ENCODE assay signal across 29 mouse cellular contexts in genomic region chr4:23844288-23844971, GRCm38 (mm10).
DNase-seq lines count a peak whose midpoint lies in the region; ATAC-seq and TF ChIP-seq lines count a peak whose summit lies in the region.
"Had no signal": no experiment of that assay in that cellular context is flagged by ENCODE, and none has a peak within 500 bp of the region (broad histone marks: within the 10 kb centered on the region; RNA-seq: fewer than 3 reads in every experiment).

No protein-coding gene starts in this region.

- no peak for TF ChIP-seq POLR2A in kidney, adult 2 months (IDR thresholded peaks at IDR 0.05; ENCODE audit: low read depth, low read length)

- no peak for ATAC-seq in hindbrain, embryonic 13.5 days (ENCODE audit: low FRiP score)
- ATAC-seq in hindbrain, postnatal 0 days: no peak; the same call in 1 of the 2 replicates
- peak; percentile 65 for ATAC-seq in forebrain, embryonic 14.5 days
- ATAC-seq in midbrain, embryonic 11.5 days (ENCODE audit: low FRiP score): peak; percentile 61
- ATAC-seq in midbrain, embryonic 16.5 days: peak; percentile 64; the same call in 1 of the 2 replicates
- no peak for ATAC-seq in monocyte, adult 5-6 weeks (replicated peaks; ENCODE audit: insufficient number of reproducible peaks, low FRiP score, low TSS enrichment, poor library complexity, severe bottlenecking)
- ATAC-seq: intestine, embryonic 15.5 days had no signal

- H3K27ac ChIP-seq in hindbrain, embryonic 13.5 days: peak overlapping the region; percentile 40; the same call in 1 of the 2 replicates
- H3K27ac ChIP-seq in hindbrain, postnatal 0 days: no peak overlapping the region
- H3K27ac ChIP-seq in forebrain, embryonic 14.5 days (ENCODE audit: low read depth, low read length): peak overlapping the region; percentile 84
- H3K27ac ChIP-seq in midbrain, embryonic 11.5 days (ENCODE audit: low read depth, low read length): peak overlapping the region; percentile 25; the same call in 1 of the 2 replicates
- 0 out of 2 replicates have a peak overlapping the region, but pooled peaks have one; percentile 18 for H3K27ac ChIP-seq in midbrain, embryonic 16.5 days (ENCODE audit: low read length)
- H3K27ac ChIP-seq in kidney, adult 2 months (ENCODE audit: insufficient read depth, low read depth, low read length): no peak overlapping the region
- H3K27ac ChIP-seq: embryonic facial prominence, embryonic 12.5 days; heart, embryonic 10.5 days; heart, embryonic 15.5 days; hindbrain, embryonic 15.5 days; intestine, embryonic 15.5 days; limb, embryonic 10.5 days; limb, embryonic 15.5 days; liver, embryonic 14.5 days had no signal

- H3K4me2 ChIP-seq in hindbrain, embryonic 13.5 days: no peak overlapping the region
- no peak overlapping the region for H3K4me2 ChIP-seq in hindbrain, postnatal 0 days (ENCODE audit: low read depth, low read length)
- no peak overlapping the region for H3K4me2 ChIP-seq in forebrain, embryonic 14.5 days (ENCODE audit: low read length)
- H3K4me2 ChIP-seq in midbrain, embryonic 11.5 days: no peak overlapping the region
- H3K4me2 ChIP-seq in midbrain, embryonic 16.5 days (ENCODE audit: low read length): no peak overlapping the region
- H3K4me2 ChIP-seq: embryonic facial prominence, embryonic 12.5 days; heart, embryonic 15.5 days; hindbrain, embryonic 15.5 days; intestine, embryonic 15.5 days; limb, embryonic 15.5 days had no signal

- H3K27me3 ChIP-seq in hindbrain, embryonic 13.5 days: no peaks in the 10 kb centered on the region
- no peaks in the 10 kb centered on the region for H3K27me3 ChIP-seq in hindbrain, postnatal 0 days (ENCODE audit: insufficient read depth, low read length)
- no peaks in the 10 kb centered on the region for H3K27me3 ChIP-seq in forebrain, embryonic 14.5 days (replicated peaks; ENCODE audit: control insufficient read depth, insufficient read depth, low read length)
- H3K27me3 ChIP-seq in midbrain, embryonic 11.5 days (ENCODE audit: control insufficient read depth, insufficient read depth, low read length): no peaks in the 10 kb centered on the region
- no peaks in the 10 kb centered on the region for H3K27me3 ChIP-seq in midbrain, embryonic 16.5 days (ENCODE audit: control insufficient read depth, insufficient read depth, low read depth, low read length)
- no peaks in the 10 kb centered on the region for H3K27me3 ChIP-seq in kidney, adult 2 months (replicated peaks; ENCODE audit: control insufficient read depth, insufficient read depth, low read length)
- H3K27me3 ChIP-seq: embryonic facial prominence, embryonic 12.5 days; heart, embryonic 15.5 days; hindbrain, embryonic 15.5 days; intestine, embryonic 15.5 days; limb, embryonic 15.5 days had no signal

- no peak overlapping the region for H3K9ac ChIP-seq in hindbrain, embryonic 13.5 days
- H3K9ac ChIP-seq in hindbrain, postnatal 0 days (replicated peaks; ENCODE audit: low read length): no peak overlapping the region
- no peak overlapping the region for H3K9ac ChIP-seq in forebrain, embryonic 14.5 days (ENCODE audit: low read length)
- H3K9ac ChIP-seq in midbrain, embryonic 11.5 days (ENCODE audit: low read length): no peak overlapping the region
- no peak overlapping the region for H3K9ac ChIP-seq in midbrain, embryonic 16.5 days (ENCODE audit: low read depth, low read length)
- H3K9ac ChIP-seq: embryonic facial prominence, embryonic 12.5 days; heart, embryonic 15.5 days; hindbrain, embryonic 15.5 days; intestine, embryonic 15.5 days; limb, embryonic 15.5 days; liver, embryonic 14.5 days had no signal

- H3K9me3 ChIP-seq in hindbrain, embryonic 13.5 days: no peaks in the 10 kb centered on the region
- no peaks in the 10 kb centered on the region for H3K9me3 ChIP-seq in hindbrain, postnatal 0 days (ENCODE audit: low read length)
- H3K9me3 ChIP-seq in forebrain, embryonic 14.5 days (replicated peaks; ENCODE audit: control insufficient read depth, low read length): no peaks in the 10 kb centered on the region
- no peaks in the 10 kb centered on the region for H3K9me3 ChIP-seq in midbrain, embryonic 11.5 days (ENCODE audit: control insufficient read depth, low read length)
- no peaks in the 10 kb centered on the region for H3K9me3 ChIP-seq in midbrain, embryonic 16.5 days (replicated peaks; ENCODE audit: control insufficient read depth, low read length, poor library complexity, severe bottlenecking)
- H3K9me3 ChIP-seq: embryonic facial prominence, embryonic 12.5 days; heart, embryonic 10.5 days; heart, embryonic 15.5 days; hindbrain, embryonic 15.5 days; intestine, embryonic 15.5 days; limb, embryonic 10.5 days; limb, embryonic 15.5 days had no signal

- H3K4me3 ChIP-seq in hindbrain, embryonic 13.5 days: no peak overlapping the region
- no peak overlapping the region for H3K4me3 ChIP-seq in hindbrain, postnatal 0 days (ENCODE audit: low read length)
- H3K4me3 ChIP-seq in forebrain, embryonic 14.5 days (ENCODE audit: low read depth, low read length): no peak overlapping the region
- no peak overlapping the region for H3K4me3 ChIP-seq in midbrain, embryonic 11.5 days (ENCODE audit: low read depth, low read length)
- no peak overlapping the region for H3K4me3 ChIP-seq in midbrain, embryonic 16.5 days (ENCODE audit: low read depth, low read length)
- H3K4me3 ChIP-seq in kidney, adult 2 months (ENCODE audit: insufficient read depth, low read depth, low read length): no peak overlapping the region
- H3K4me3 ChIP-seq: embryonic facial prominence, embryonic 12.5 days; heart, embryonic 10.5 days; heart, embryonic 15.5 days; hindbrain, embryonic 15.5 days; intestine, embryonic 15.5 days; limb, embryonic 10.5 days; limb, embryonic 15.5 days had no signal

- 74% methylated on average over 2 of the region's 2 CpGs for WGBS in hindbrain, embryonic 13.5 days
- 56% methylated on average over 2 of the region's 2 CpGs for WGBS in hindbrain, postnatal 0 days
- 30% methylated on average over 2 of the region's 2 CpGs for WGBS in forebrain, embryonic 14.5 days
- 81% methylated on average over 2 of the region's 2 CpGs for WGBS in midbrain, embryonic 11.5 days
- 60% methylated on average over 2 of the region's 2 CpGs for WGBS in midbrain, embryonic 16.5 days
- 79% methylated on average over 2 of the region's 2 CpGs for WGBS in kidney, adult 2 months

- 0 out of 2 replicates have a peak, but pooled peaks cover 5% of the 10 kb centered on the region for H3K4me1 ChIP-seq in hindbrain, embryonic 13.5 days (replicated peaks)
- H3K4me1 ChIP-seq in hindbrain, postnatal 0 days (ENCODE audit: insufficient read depth, low read length): no peaks in the 10 kb centered on the region
- peaks cover 7% of the 10 kb centered on the region for H3K4me1 ChIP-seq in forebrain, embryonic 14.5 days (ENCODE audit: control insufficient read depth, insufficient read depth, low read length)
- no peaks in the 10 kb centered on the region for H3K4me1 ChIP-seq in midbrain, embryonic 11.5 days (ENCODE audit: control insufficient read depth, insufficient read depth, low read length)
- peaks cover 2% of the 10 kb centered on the region; the same call in 1 of the 2 replicates for H3K4me1 ChIP-seq in midbrain, embryonic 16.5 days (ENCODE audit: control insufficient read depth, insufficient read depth, low read length)
- H3K4me1 ChIP-seq in kidney, adult 2 months (ENCODE audit: control insufficient read depth, insufficient read depth, low read length): no peaks in the 10 kb centered on the region
- H3K4me1 ChIP-seq: embryonic facial prominence, embryonic 12.5 days; heart, embryonic 10.5 days; heart, embryonic 15.5 days; hindbrain, embryonic 15.5 days; intestine, embryonic 15.5 days; limb, embryonic 10.5 days; limb, embryonic 15.5 days had no signal

- DNase-seq in hindbrain, postnatal 0 days (ENCODE audit: low spot score): no peak
- peak; percentile 50 for DNase-seq in forebrain, embryonic 14.5 days (ENCODE audit: low spot score)
- no peak for DNase-seq in midbrain, embryonic 11.5 days (ENCODE audit: low spot score, missing footprints)
- no peak for DNase-seq in kidney, adult 2 months
- DNase-seq in liver: no peak
- DNase-seq: adrenal gland, postnatal 14 days; cerebellum, adult 11-12 months; cerebellum, adult 9-11 months; gastrocnemius, postnatal 14 days; kidney, adult 9 months; kidney, postnatal 10 days; layer of hippocampus, postnatal 36 days; lung, adult 2 months; lung, postnatal 14 days; retina, postnatal 1 day; right cerebral cortex, postnatal 14 days; thymus, postnatal 14 days had no signal

- H3K36me3 ChIP-seq in hindbrain, embryonic 13.5 days: no peaks in the 10 kb centered on the region
- H3K36me3 ChIP-seq in hindbrain, postnatal 0 days (ENCODE audit: insufficient read depth, low read length): no peaks in the 10 kb centered on the region
- H3K36me3 ChIP-seq in forebrain, embryonic 14.5 days (ENCODE audit: control insufficient read depth, insufficient read depth, low read length): no peaks in the 10 kb centered on the region
- H3K36me3 ChIP-seq in midbrain, embryonic 11.5 days (ENCODE audit: control insufficient read depth, insufficient read depth, low read length): no peaks in the 10 kb centered on the region
- no peaks in the 10 kb centered on the region for H3K36me3 ChIP-seq in midbrain, embryonic 16.5 days (ENCODE audit: control insufficient read depth, insufficient read depth, low read length)
- H3K36me3 ChIP-seq in kidney, adult 2 months (ENCODE audit: control insufficient read depth, insufficient read depth, low read length): no peaks in the 10 kb centered on the region
- H3K36me3 ChIP-seq: embryonic facial prominence, embryonic 12.5 days; G1E; heart, embryonic 10.5 days; heart, embryonic 15.5 days; hindbrain, embryonic 15.5 days; intestine, embryonic 15.5 days; limb, embryonic 10.5 days; limb, embryonic 15.5 days had no signal

- TF ChIP-seq CTCF in hindbrain, postnatal 0 days (IDR thresholded peaks at IDR 0.05; ENCODE audit: low read depth): no peak
- no peak for TF ChIP-seq CTCF in kidney, adult 2 months (conservative IDR thresholded peaks at IDR 0.05; ENCODE audit: insufficient read depth, insufficient read length, low read depth, low read length)

Comparison
In these comparisons a context has a peak if more than half of its experiments do, and no peak if none do; other contexts are left out.
1. H3K27ac ChIP-seq: peak in hindbrain, embryonic 13.5 days (single experiment), forebrain, embryonic 14.5 days (single experiment), midbrain, embryonic 11.5 days (single experiment) and midbrain, embryonic 16.5 days (single experiment); none in hindbrain, postnatal 0 days (single experiment) and kidney, adult 2 months (single experiment).
2. ATAC-seq: peak in forebrain, embryonic 14.5 days (single experiment), midbrain, embryonic 11.5 days (single experiment) and midbrain, embryonic 16.5 days (single experiment); none in hindbrain, embryonic 13.5 days (single experiment), hindbrain, postnatal 0 days (single experiment) and monocyte, adult 5-6 weeks (single experiment).